Mouse (Mus musculus) cerebral cortex, adult 2 months (tissue): ENCODE results near the gene Mcrs1.

ENCODE experiments used
- WGBS: fragments of 180-500 bp; shearing (Covaris S2); methylation state at CpG from one replicate; pipeline ENCODE4 v1.1.7; 2018; 5-methylcytosine and 5-hydroxymethylcytosine counted together

The Mcrs1 gene

GRCm38 (mm10) chr15:99251111-99251510 is 650 bp downstream of the Mcrs1 start:
- 0% methylated on average over 15 of the region's 15 CpGs for WGBS

DNA sequence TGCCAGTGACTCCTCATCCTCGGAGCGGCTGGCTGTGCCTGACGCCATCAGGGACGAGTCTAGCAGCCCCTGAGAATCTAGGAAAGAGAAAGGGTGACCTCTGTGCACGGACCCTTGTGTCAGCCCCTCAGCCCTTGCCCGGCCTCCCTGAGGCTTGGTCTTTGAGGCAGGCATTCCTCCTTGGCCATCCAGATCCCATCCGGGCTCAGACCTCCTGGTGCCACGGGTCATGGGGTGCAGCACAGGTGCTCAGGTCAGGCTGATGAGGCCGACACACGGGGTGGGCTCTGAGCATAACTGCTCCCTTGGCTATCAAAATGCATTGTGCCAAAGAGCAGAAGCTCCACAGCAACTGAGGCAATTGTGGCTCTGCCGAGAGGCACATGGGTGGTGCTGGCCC is 1.8 kb downstream of the Mcrs1 start:
- 89% methylated on average over 11 of the region's 11 CpGs for WGBS

- WGBS: 42% methylated on average over 9 of the region's 9 CpGs
These were observed 2.8 kb downstream of the Mcrs1 start for GRCm38 (mm10) chr15:99248972-99249371.

DNA sequence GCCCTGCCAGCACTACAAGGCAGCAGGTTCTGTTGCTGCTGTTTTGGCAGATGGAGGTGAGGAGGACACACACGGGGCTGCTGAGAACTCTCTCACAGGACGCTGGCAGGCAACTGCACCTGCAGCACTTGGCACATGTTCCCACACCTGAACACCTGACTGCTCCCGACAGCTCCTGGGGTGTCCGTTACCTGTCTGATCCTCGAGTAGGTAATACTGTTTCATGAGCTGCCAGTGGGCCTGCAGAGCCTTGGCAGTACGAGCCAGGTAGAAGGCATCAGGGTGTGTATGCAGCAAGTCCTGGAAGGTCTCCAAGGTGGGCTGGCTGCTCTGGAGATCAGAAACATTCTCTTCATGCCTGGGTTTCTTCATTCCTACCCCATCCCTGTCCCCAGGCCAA is 5.0 kb downstream of the Mcrs1 start:
- WGBS: 70% methylated on average over 6 of the region's 6 CpGs

DNA sequence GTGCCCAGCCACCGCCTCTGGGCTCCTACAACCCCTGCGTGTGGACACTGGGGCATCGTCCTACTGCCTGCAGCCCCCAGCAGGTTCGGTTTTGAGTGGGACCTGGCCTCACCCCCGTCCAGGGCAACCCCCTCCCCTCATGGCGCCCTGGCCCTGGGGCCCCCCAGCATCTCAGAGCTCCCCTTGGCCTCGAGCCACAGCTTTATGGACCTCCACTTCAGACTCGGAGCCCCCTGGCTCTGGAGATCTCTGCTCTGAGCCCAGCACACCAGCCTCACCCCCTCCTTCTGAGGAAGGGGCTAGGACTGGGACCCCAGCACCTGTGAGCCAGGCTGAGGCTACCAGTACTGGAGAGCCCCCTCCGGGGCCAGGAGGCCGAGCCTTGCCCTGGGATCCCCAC is 9.7 kb downstream of the Mcrs1 start:
- WGBS: 86% methylated on average over 10 of the region's 10 CpGs

GRCm38 (mm10) chr15:99241249-99241648 is 10.5 kb downstream of the Mcrs1 start:
- 35% methylated on average over 4 of the region's 4 CpGs for WGBS

GRCm38 (mm10) chr15:99240129-99240528 is 11.6 kb downstream of the Mcrs1 start:
- WGBS: 56% methylated on average over 4 of the region's 4 CpGs

DNA sequence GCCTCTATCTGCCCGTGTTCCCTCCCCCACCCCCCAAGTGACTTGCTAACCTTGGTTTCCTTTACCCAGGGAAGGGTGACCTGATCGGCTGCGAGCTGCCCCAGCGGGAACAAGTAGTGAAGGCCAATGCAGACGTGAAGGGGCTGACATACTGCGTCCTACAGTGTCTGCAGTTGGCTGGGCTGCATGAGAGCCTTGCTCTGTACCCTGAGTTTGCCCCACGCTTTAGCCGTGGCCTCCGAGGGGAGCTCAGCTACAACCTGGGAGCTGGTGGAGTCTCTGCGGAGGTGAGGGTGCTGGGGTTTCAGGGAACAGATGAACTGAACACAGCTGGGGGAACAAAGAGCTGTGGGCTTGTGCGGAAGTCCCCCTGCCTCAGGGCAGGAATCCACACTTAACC is 13.8 kb downstream of the Mcrs1 start:
- WGBS: 72% methylated on average over 11 of the region's 11 CpGs

GRCm38 (mm10) chr15:99234326-99235010 is 17.3 kb downstream of the Mcrs1 start:
- 62% methylated on average over 12 of the region's 12 CpGs for WGBS

DNA sequence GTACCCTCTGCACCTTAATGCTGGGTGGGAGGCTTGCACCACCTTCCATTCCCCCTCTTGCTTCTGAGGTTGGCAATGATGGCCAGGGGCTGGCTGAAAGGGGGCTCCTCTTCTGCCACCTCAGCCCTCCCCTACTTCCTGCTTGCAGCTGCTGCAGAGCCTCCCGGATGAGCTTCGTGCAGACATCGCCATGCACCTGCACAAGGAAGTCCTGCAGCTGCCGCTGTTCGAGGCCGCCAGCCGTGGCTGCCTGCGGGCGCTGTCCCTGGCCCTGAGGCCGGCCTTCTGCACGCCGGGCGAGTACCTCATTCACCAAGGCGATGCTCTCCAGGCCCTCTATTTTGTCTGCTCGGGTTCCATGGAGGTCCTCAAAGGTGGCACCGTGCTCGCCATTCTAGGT is 18.0 kb downstream of the Mcrs1 start:
- 69% methylated on average over 17 of the region's 17 CpGs for WGBS

DNA sequence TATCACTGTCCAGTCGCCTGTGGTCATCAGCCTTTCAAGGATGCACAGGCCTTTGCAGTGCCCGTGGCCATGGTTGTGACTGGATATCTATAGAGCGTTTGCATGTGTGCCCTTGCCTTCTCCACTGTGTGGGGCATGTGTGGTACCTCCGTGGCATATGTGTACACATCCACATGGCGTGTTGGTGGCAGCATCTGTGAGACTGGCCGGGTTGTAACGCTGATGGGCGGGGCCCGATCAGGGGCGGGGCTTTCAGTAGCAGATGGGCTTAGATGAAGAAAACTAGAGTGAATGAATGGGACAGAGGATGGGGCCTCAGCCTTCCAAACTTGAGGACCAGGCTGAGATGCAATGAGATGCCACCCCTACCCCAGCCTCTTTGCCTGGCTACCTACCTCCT is 19.8 kb downstream of the Mcrs1 start:
- 56% methylated on average over 10 of the region's 10 CpGs for WGBS

DNA sequence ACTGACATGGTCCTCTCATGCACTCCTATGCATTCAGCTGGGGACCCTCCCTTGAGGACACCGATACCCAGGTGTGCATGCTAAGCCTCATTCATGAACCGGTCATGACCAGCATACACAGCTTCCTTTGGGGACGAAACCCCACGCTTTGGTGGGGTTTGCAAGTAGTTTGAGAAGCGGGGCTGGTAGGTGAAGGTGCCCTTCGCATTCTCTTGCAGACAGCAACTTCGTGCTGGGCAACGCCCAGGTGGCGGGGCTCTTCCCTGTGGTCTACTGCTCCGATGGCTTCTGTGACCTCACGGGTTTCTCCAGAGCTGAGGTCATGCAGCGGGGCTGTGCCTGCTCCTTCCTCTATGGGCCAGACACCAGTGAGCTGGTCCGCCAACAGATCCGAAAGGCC is 25.7 kb downstream of the Mcrs1 start:
- 34% methylated on average over 14 of the region's 14 CpGs for WGBS

GRCm38 (mm10) chr15:99225081-99225810 is 26.5 kb downstream of the Mcrs1 start:
- WGBS: 1% methylated on average over 22 of the region's 22 CpGs

GRCm38 (mm10) chr15:99224208-99224911 is 27.4 kb downstream of the Mcrs1 start, which contains the start of gene Kcnh3:
Gene Kcnh3 (plus strand): TSS chr15:99224861.
- WGBS: under 1% methylated on average over 64 of the region's 66 CpGs

DNA sequence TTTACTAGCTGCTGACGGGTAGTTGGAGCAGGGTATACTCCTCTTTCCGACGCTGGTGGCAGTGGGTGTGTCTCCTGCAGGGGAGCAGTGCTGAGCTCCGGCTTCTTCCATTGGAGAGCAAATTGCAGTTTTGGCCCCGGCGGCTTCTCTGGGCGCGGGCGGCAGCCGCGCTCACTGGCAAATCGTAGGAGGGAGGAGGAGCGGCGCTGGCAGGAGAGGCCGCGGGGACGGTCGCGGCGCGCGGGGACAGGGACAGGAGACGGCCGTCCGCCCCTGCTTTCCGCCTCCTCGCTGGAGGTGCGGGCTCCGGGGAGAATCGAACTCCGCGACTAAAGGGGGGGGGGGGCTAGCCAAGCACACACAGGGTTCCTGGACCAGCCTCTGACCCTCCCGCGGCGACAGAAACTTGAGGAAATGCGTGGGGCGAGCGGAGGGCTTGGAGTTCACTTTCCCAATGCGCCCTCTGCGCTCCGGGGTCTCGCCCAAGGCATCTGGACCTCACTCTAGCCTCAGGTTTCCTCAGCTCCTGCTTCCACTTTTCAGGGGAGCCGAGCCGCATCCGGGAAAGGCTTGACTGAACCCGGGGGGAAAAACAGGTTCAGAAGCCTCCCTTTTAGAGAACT is 28.1 kb downstream of the Mcrs1 start:
- WGBS: 1% methylated on average over 46 of the region's 46 CpGs

- 7% methylated on average over 18 of the region's 18 CpGs for WGBS
These were observed 28.8 kb downstream of the Mcrs1 start for GRCm38 (mm10) chr15:99222794-99223584.

DNA sequence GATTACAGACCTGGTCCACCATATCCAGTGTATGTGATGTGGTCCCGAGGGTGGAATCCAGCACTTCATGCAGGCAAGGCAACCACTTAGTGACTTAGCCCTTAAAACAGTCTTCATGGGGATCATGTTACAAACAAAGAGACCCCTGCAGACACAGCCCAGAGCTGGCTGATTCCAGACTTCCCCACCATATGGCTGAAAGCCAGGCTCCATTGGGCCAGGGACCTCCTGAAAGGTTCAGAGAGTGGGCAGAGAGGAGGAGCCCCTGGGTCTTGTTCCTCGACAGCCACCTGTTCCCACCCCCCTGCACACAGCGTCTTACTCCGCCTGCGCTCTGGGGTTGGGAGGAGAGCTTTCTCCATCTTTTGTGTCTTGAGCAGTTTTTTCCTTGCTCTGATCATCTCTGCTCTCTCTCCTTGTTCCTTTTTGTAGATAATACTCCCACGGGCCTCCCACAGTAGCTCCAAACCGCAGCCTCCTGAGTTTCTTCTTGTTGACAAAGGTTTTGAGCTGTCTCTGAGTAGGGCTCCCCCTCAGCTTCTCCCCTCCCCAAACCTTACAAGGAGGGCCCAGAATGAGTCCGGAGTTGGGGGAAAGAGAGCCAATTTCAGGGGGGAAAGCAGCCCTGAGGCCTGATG is 30.3 kb downstream of the Mcrs1 start:
- 23% methylated on average over 8 of the region's 8 CpGs for WGBS

DNA sequence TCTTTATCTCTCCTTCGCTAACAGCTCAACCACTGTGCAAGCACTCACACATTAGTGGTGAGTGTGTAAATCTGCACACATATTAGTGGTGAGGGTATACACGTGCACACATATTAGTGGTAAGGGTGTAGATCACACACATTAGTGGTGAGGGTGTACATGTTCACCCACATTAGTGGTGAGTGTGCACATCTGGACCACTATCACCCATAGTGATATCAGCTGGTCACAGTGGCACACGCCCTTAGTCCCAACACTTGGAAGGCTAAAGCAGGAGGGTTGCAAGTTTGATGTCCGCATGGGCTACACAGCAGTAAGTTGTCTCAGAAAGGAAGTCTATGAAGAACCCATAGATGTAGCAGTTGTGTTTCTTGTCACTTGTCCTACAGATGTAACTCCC is 34.1 kb downstream of the Mcrs1 start:
- WGBS: 89% methylated on average over 4 of the region's 4 CpGs

DNA sequence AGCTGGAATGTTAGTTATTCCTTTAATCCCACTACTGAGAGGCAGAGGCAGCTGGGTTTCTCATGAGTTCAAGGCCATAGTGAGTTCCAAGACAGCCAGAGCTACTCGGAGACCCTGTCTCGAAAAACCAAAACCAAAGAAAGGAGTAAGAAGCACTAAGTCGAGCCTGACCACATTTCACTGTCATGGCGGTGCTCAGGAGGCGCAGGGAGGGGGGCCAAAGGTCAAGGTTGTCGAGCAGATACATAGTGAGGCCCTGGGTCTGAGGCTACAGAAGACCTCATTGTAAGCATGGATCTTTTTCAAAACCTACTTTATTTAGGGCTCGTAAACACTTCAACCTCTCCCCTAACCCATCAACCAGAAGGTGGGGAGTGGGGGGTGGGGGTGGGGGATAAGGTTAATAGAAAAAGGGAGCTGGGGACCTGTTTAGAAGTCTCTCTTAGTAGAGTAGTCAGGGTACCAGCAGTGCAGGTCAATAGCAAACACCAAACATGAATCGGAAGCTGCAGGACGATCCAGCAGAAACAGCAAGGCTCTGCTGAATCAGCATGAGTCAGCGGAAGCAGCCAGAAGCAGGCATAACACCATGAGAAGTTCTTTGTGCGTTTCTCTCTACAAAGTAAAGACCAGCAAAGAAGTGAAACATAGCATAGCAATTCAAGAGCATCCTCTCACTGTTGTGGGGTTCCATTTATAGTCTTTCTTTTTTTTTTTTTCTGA is 35.9 kb downstream of the Mcrs1 start:
- WGBS: 83% methylated on average over 11 of the region's 11 CpGs

DNA sequence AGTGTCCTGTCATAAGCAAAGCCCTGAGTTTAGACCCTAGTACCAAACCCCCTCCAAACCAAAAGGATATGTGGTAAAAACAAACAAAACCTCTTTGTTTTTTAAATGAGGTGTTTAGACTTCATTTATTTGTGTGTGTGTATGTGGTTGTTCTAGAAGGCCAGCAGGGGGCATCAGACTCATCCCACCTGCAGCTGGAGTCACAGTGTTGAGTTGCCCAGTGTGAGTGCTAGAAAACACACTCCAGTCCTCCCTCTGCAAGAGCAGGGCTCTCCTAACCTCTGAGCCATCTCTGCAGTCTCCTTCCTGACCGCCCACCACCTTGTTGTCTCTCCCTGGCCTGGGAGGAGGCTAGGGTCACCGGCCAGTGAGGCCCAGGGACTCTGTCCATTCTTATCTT is 36.8 kb downstream of the Mcrs1 start:
- WGBS: 83% methylated on average over 2 of the region's 2 CpGs
